Mouse (Mus musculus) heart, postnatal 0 days (tissue): ENCODE data around the gene Msln. TPM values are rescaled to one million over a fixed set of nuclear protein-coding genes. Genes with fewer than 3 reads are reported as not detected.
"Not testable (repeated sequence)": the region's sequence is repeated elsewhere in the genome, so short reads cannot be mapped to it uniquely, and the experiment has no call there.

Experiments used
- ATAC-seq: fragments of 200-750 bp; cut with Nextera tagmentation; 2 replicates; pipeline ENCODE4 v1.8.0; 2017; ENCODE audit warnings: low read depth, moderate number of reproducible peaks, moderate library complexity; ENCODE audit not compliant: insufficient read depth
- DNase-seq: peaks from one replicate; pipeline ENCODE4 v3.0.0-alpha.2; 2016; ENCODE audit warnings: low spot score
- H3K27ac ChIP-seq: fragments of 300-500 bp; sonication (generic); 2 replicates; pipeline ENCODE4 v1.5.1; 2014; ENCODE audit warnings: low read depth, mild to moderate bottlenecking
- H3K27me3 ChIP-seq: fragments of 300-500 bp; sonication (generic); 2 replicates; pipeline ENCODE4 v1.6.1; 2014; ENCODE audit warnings: low read length, mixed read lengths; ENCODE audit not compliant: control insufficient read depth, insufficient read depth
- H3K36me3 ChIP-seq: fragments of 300-500 bp; sonication (generic); replicated peaks from 2 replicates; pipeline ENCODE4 v1.6.1; 2014; ENCODE audit warnings: low read length, mixed read lengths; ENCODE audit not compliant: control insufficient read depth, insufficient read depth
- H3K4me1 ChIP-seq: fragments of 300-500 bp; sonication (generic); 2 replicates; pipeline ENCODE4 v1.6.1; 2014; ENCODE audit warnings: antibody characterized with exemption; ENCODE audit not compliant: control insufficient read depth, insufficient read depth
- H3K4me2 ChIP-seq: fragments of 300-500 bp; sonication (generic); 2 replicates; pipeline ENCODE4 v1.6.1; 2014; ENCODE audit warnings: low read depth, mild to moderate bottlenecking, low read length, moderate library complexity
- H3K4me3 ChIP-seq: fragments of 300-500 bp; sonication (generic); 2 replicates; pipeline ENCODE4 v1.5.1; 2014; ENCODE audit warnings: low read depth, low read length
- H3K9ac ChIP-seq: fragments of 300-500 bp; sonication (generic); replicated peaks from 2 replicates; pipeline ENCODE4 v1.6.1; 2014; ENCODE audit warnings: low read depth, low read length, mixed read lengths
- H3K9me3 ChIP-seq: fragments of 300-500 bp; sonication (generic); replicated peaks from 2 replicates; pipeline ENCODE4 v1.6.1; 2016; ENCODE audit warnings: low read length; ENCODE audit not compliant: control insufficient read depth
- CTCF ChIP-seq: IDR thresholded peaks from 2 replicates; pipeline ENCODE4 v1.5.1; 2016; ENCODE audit warnings: antibody characterized with exemption, control low read depth, low read depth
- EP300 ChIP-seq: IDR thresholded peaks from 2 replicates; pipeline ENCODE4 v1.6.1; 2016; ENCODE audit warnings: antibody characterized with exemption, low read depth
- WGBS: fragments of 180-500 bp; shearing (Covaris S2); extraction: QIAGEN DNeasy Blood & Tissue Kit; methylation state at CpG from one replicate; pipeline ENCODE4 v1.1.7; 2014; 5-methylcytosine and 5-hydroxymethylcytosine counted together
- polyA plus RNA-seq: library from polyadenylated mRNA; unstranded; fragments of >200 nt; fragmentation: Nextera tagmentation; extraction: Ambion mirVana; gene quantifications from 2 replicates; pipeline ENCODE4 v1.2.1, GENCODE M21; 2015
- total RNA-seq: library from RNA; depleted of rRNA; stranded (reverse); fragments of >200 nt; gene quantifications from 2 replicates; pipeline ENCODE4 v1.2.3, GENCODE M21; 2014; ENCODE audit warnings: low replicate concordance

Msln gene
- total and polyA plus RNA-seq, 2 experiments from 2014 or later, result 60.3 to 83.3 TPM

DNA sequence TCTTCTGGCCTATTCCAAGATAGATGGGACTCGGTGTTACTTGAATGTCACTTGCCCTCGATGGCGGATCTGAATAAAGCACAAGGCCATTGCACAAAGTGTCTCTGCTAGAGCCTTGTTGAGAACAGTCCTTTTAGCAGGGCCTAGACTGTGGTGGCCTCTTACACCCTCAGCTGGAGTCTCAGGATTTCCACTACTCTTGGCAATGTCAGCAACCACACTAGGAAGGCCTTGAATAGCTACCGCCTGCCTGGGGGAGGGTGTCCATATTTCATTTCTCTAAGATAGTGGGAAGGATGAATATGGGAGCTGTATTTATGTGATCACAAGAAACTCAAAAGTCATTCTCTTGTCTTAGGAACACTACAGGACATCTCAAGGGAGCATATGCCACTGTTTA, 5.9 kb downstream of the Msln start:
- no peaks in the 10 kb centered on the region for H3K4me1 ChIP-seq
- H3K4me3 ChIP-seq, result no peak overlapping the region
- no peak for TF ChIP-seq EP300
- no peak for TF ChIP-seq CTCF
- no peak overlapping the region for H3K27ac ChIP-seq
- ATAC-seq, result no peak
- H3K9ac ChIP-seq, result no peak overlapping the region
- no peaks in the 10 kb centered on the region for H3K9me3 ChIP-seq
- no peaks in the 10 kb centered on the region for H3K27me3 ChIP-seq
- no peak for DNase-seq
- H3K36me3 ChIP-seq, result no peaks in the 10 kb centered on the region
- H3K4me2 ChIP-seq, result no peak overlapping the region
- WGBS, result 84% methylated on average over 4 of the region's 4 CpGs

DNA sequence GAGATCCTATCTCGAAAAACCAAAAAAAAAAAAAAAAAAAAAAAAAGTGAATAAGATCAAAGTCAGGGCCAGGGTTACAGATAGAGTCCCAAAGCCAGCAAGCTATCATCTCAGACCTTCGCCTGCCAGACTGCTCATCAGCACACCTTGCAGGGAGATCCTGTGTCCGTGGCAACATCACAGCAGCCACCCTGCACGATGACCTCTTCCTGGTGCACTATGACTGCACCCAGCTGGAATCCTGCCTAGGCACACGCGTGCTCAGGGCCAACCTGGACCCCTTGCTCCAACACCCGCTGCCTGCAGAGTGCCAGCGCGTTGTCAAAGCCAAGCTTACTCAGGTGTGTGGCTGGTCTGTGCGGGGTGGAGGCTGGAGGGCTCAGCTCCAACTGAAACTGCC, 9.9 kb downstream of the Msln start:
- 70% methylated on average over 10 of the region's 10 CpGs for WGBS
- no peak overlapping the region for H3K4me3 ChIP-seq
- H3K9me3 ChIP-seq, result no peaks in the 10 kb centered on the region
- TF ChIP-seq EP300, result no peak
- TF ChIP-seq CTCF, result no peak
- DNase-seq (no peak), ATAC-seq (no peak)
- H3K27me3 ChIP-seq, result no peaks in the 10 kb centered on the region
- no peak overlapping the region for H3K27ac ChIP-seq
- H3K9ac ChIP-seq, result no peak overlapping the region
- no peaks in the 10 kb centered on the region for H3K36me3 ChIP-seq
- no peaks in the 10 kb centered on the region for H3K4me1 ChIP-seq
- H3K4me2 ChIP-seq, result no peak overlapping the region

DNA sequence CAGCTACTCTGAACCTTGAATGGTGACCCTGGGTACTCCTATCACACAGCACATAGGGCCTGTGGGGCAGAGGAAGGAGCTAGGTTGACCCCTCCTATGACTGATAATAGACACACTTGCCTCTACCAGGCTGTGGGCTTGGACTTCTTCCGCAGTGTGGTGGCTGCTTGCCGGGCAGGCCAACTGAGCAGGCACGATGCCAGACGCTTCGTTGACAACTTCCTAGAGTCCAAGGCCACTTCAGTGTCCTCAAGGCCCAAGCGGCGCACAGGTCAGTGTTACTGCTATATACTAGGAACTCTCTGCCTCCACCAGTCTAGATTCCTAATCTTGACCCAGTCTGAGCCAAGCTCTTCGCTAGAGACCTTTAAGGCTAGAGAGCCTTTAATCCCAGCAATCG, 10.3 kb downstream of the Msln start:
- H3K27ac ChIP-seq, result no peak overlapping the region
- H3K4me3 ChIP-seq, result no peak overlapping the region
- WGBS, result 81% methylated on average over 9 of the region's 9 CpGs
- no peaks in the 10 kb centered on the region for H3K4me1 ChIP-seq
- ATAC-seq, result peak; percentile 6; the same call in 1 of the 2 replicates
- no peaks in the 10 kb centered on the region for H3K27me3 ChIP-seq
- H3K9ac ChIP-seq, result no peak overlapping the region
- no peak overlapping the region for H3K4me2 ChIP-seq
- TF ChIP-seq CTCF (no peak), EP300 (no peak)
- no peaks in the 10 kb centered on the region for H3K36me3 ChIP-seq
- H3K9me3 ChIP-seq, result no peaks in the 10 kb centered on the region
- DNase-seq, result no peak

DNA sequence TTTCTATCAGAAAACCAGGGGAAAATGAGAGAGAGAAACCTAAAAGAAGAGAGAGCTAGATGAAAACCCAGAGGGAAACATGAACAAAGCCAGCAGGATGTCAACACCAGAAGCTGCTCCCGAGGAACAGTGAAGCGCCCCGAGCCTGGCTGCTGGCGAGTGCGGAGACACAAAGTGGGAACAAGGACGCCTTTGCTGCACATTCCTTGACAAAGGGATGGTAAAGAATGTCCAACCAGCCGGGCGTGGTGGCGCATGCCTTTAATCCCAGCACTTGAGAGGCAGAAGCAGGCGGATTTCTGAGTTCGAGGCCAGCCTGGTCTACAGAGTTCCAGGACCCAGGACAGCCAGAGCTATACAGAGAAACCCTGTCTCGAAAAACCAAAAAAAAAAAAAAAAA, 12.7 kb downstream of the Msln start:
- H3K4me1 ChIP-seq, H3K36me3 ChIP-seq, DNase-seq, H3K27ac ChIP-seq, ATAC-seq, H3K4me3 ChIP-seq, H3K9me3 ChIP-seq, H3K4me2 ChIP-seq, H3K27me3 ChIP-seq, H3K9ac ChIP-seq: not testable (repeated sequence)
- 60% methylated on average over 12 of the region's 12 CpGs for WGBS

DNA sequence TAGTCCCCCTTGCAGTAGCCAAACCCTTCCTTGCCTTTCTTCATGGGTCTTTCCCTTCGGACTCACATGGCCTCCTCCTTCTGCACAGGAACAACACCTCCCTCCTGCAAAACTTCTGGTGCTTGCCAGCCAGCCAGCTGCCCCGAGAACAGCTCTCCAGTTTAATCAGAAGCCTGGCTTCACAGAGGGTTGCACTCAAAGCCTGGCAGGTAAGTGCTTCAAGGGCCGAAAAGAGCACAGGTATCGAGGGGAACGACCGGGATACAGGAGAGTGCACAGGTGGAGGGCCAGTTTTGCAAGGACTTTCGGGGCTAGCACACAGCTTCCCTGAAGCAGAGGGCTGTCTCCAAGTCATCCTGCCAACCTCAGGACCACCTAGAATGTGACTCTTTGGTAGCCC, 15.3 kb downstream of the Msln start:
- Histone ChIP-seq H3K4me2 (no peak overlapping the region), H3K27me3 (no peaks in the 10 kb centered on the region), H3K9ac (no peak overlapping the region), H3K9me3 (no peaks in the 10 kb centered on the region), H3K36me3 (no peaks in the 10 kb centered on the region), H3K4me1 (no peaks in the 10 kb centered on the region), H3K4me3 (no peak overlapping the region), H3K27ac (no peak overlapping the region)
- WGBS, result 63% methylated on average over 7 of the region's 7 CpGs
- DNase-seq (no peak), ATAC-seq (no peak)
- no peak for TF ChIP-seq EP300
- no peak for TF ChIP-seq CTCF

DNA sequence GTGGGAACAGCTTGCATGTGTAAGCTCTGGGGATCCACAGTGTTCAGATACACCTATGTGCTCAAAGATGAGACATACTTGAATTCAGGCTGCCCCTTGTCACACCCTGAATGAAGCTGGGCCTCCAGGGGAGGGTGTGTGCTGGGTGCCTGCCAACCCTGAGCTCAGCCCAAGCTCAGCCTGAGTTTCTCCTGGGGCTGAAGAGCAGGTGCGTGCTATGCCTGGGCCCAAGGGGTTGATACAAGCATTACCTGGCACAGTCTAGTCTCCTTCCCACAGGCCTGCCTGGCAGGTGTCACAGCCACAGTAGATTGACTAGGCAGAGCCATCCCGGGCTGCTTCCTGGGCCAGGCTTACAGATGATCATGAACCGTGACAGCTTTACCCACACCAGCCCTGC, 18.4 kb downstream of the Msln start, which contains the start of gene Mslnl:
Mslnl (plus strand) TSS at position 298 of the 400 bp plus-strand sequence.
- H3K27ac ChIP-seq, result no peak within 1 kb of the TSS
- no peaks in the 10 kb centered on the region for H3K4me1 ChIP-seq
- H3K9me3 ChIP-seq, result no peaks in the 10 kb centered on the region
- no peak within 1 kb of the TSS for H3K4me3 ChIP-seq
- no peak for TF ChIP-seq CTCF
- TF ChIP-seq EP300, result no peak
- DNase-seq (no peak), ATAC-seq (no peak)
- H3K4me2 ChIP-seq, result no peak within 1 kb of the TSS
- H3K9ac ChIP-seq, result no peak within 1 kb of the TSS
- no peaks in the 10 kb centered on the region for H3K27me3 ChIP-seq
- no peaks in the 10 kb centered on the region for H3K36me3 ChIP-seq
- 61% methylated on average over 3 of the region's 3 CpGs for WGBS
